Mouse (Mus musculus) cortical plate, adult 2 months (tissue): ENCODE results near the gene Lsamp.

Experiments used
- CTCF ChIP-seq: fragments of 200-500 bp; IDR thresholded peaks from 2 replicates; pipeline ENCODE4 v1.5.1; 2011; ENCODE audit warnings: mild to moderate bottlenecking, control low read depth, low read length; ENCODE audit not compliant: insufficient read depth; ENCODE audit errors: extremely low read depth
- POLR2A ChIP-seq: fragments of 200-500 bp; IDR thresholded peaks from 2 replicates; pipeline ENCODE4 v1.6.1; 2011; ENCODE audit warnings: mild to moderate bottlenecking, low read length, control low read depth; ENCODE audit not compliant: insufficient read depth; ENCODE audit errors: extremely low read depth

- TF ChIP-seq CTCF (no peak), POLR2A (no peak)
These were observed 1973.7 kb downstream of the Lsamp start for GRCm38 (mm10) chr16:41957811-41958210.
